Mouse (Mus musculus) small intestine, adult 2 months (tissue): ENCODE measurements around the gene Sdhc.

ENCODE experiments used
- CTCF ChIP-seq: fragments of 200-500 bp; IDR thresholded peaks from 2 replicates; pipeline ENCODE4 v1.5.1; 2012; ENCODE audit warnings: low read depth, mild to moderate bottlenecking, control low read depth, inconsistent platforms, low read length, moderate library complexity, mixed read lengths; ENCODE audit not compliant: insufficient replicate concordance, insufficient read length; ENCODE audit errors: extremely low read depth
- POLR2A ChIP-seq: fragments of 200-500 bp; IDR thresholded peaks from 2 replicates; pipeline ENCODE4 v1.6.1; 2012; ENCODE audit warnings: low read depth, mild to moderate bottlenecking, control low read depth, inconsistent platforms, low read length, moderate library complexity

GRCm38 (mm10) chr1:171130971-171131370, 19.4 kb downstream of the Sdhc start:
- TF ChIP-seq CTCF (no peak), POLR2A (no peak)
